Mouse (Mus musculus) lung, embryonic 14.5 days (tissue): Measurements from ENCODE around the gene Sfxn3. TPM values are rescaled to one million over a fixed set of nuclear protein-coding genes. Genes with fewer than 3 reads are reported as not detected.

Experiments
- ATAC-seq: fragments of 200-750 bp; cut with Nextera tagmentation; 2 replicates; pipeline ENCODE4 v1.8.0; 2017; ENCODE audit warnings: mild to moderate bottlenecking, moderate TSS enrichment, moderate library complexity; ENCODE audit not compliant: insufficient read depth
- DNase-seq: peaks from one replicate; pipeline ENCODE4 v3.0.0-alpha.2; 2015
- H3K27ac ChIP-seq: fragments of 300-500 bp; sonication (generic); 2 replicates; pipeline ENCODE4 v1.5.1; 2014; ENCODE audit warnings: low read depth, mild to moderate bottlenecking, moderate library complexity
- H3K27me3 ChIP-seq: fragments of 300-500 bp; sonication (generic); 2 replicates; pipeline ENCODE4 v1.6.1; 2014; ENCODE audit warnings: low read length, control low read depth; ENCODE audit not compliant: insufficient read depth
- H3K36me3 ChIP-seq: fragments of 300-500 bp; sonication (generic); 2 replicates; pipeline ENCODE4 v1.6.1; 2014; ENCODE audit warnings: control low read depth; ENCODE audit not compliant: insufficient read depth
- H3K4me1 ChIP-seq: fragments of 300-500 bp; sonication (generic); 2 replicates; pipeline ENCODE4 v1.6.1; 2014; ENCODE audit warnings: antibody characterized with exemption, control low read depth; ENCODE audit not compliant: insufficient read depth
- H3K4me2 ChIP-seq: fragments of 300-500 bp; sonication (generic); 2 replicates; pipeline ENCODE4 v1.6.1; 2014; ENCODE audit warnings: mild to moderate bottlenecking
- H3K4me3 ChIP-seq: fragments of 300-500 bp; sonication (generic); 2 replicates; pipeline ENCODE4 v1.5.1; 2014; ENCODE audit warnings: low read depth, low read length
- H3K9ac ChIP-seq: fragments of 300-500 bp; sonication (generic); 2 replicates; pipeline ENCODE4 v1.6.1; 2014
- H3K9me3 ChIP-seq: fragments of 300-500 bp; sonication (generic); 2 replicates; pipeline ENCODE4 v1.6.1; 2016; ENCODE audit warnings: low read depth, low read length, control low read depth
- CTCF ChIP-seq: IDR thresholded peaks from 2 replicates; pipeline ENCODE4 v1.5.1; 2016; ENCODE audit warnings: antibody characterized with exemption, low read depth
- WGBS: fragments of 180-500 bp; shearing (Covaris S2); extraction: QIAGEN DNeasy Blood & Tissue Kit; methylation state at CpG from one replicate; pipeline ENCODE4 v1.1.7; 2014; 5-methylcytosine and 5-hydroxymethylcytosine counted together
- polyA plus RNA-seq: library from polyadenylated mRNA; unstranded; fragments of >200 nt; fragmentation: Nextera tagmentation; extraction: Ambion mirVana; gene quantifications from 2 replicates; pipeline ENCODE4 v1.2.1, GENCODE M21; 2014

Gene Sfxn3
- polyA plus RNA-seq, 1 experiment from 2014 or later, result 18.3 TPM

DNA sequence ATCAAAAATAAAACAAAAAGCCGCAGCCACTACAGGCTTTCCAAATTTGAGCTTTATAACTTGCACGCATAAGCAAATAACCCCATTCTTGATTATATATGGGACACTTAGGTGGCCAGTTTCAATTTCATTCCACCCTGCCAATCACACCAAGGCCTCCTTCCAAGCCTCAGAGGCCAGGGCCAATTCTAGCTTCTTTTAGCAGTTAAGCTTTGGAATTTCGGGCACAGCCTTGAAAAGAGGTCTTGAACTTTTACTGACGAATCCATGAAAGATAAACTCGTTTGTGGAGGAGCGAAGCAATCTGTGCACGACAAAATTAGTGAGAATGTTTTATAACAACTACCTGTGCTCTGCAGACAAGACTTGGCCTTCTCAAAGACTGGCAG is 10.4 kb downstream of the Sfxn3 start:
- H3K9ac ChIP-seq, result peak overlapping the region; percentile 78
- no peaks in the 10 kb centered on the region for H3K27me3 ChIP-seq
- peak overlapping the region; percentile 96 for H3K27ac ChIP-seq
- 29% methylated on average over 7 of the region's 7 CpGs for whole genome bisulfite sequencing
- peaks cover 15% of the 10 kb centered on the region; the same call in 1 of the 2 replicates for H3K36me3 ChIP-seq
- ATAC-seq (no peak), DNase-seq (peak; percentile 59)
- peak overlapping the region; percentile 83 for H3K4me2 ChIP-seq
- peaks cover 12% of the 10 kb centered on the region for H3K4me1 ChIP-seq
- H3K4me3 ChIP-seq, result peak overlapping the region; percentile 56
- no peaks in the 10 kb centered on the region for H3K9me3 ChIP-seq
- no peak for TF ChIP-seq CTCF

GRCm38 (mm10) chr19:45058113-45058839 is 11.0 kb downstream of the Sfxn3 start:
- WGBS, result under 1% methylated on average over 34 of the region's 34 CpGs
- peak overlapping the region; percentile 78 for H3K9ac ChIP-seq
- no peaks in the 10 kb centered on the region for H3K27me3 ChIP-seq
- ATAC-seq, result peak; percentile 94
- peaks cover 12% of the 10 kb centered on the region for H3K4me1 ChIP-seq
- peaks cover 10% of the 10 kb centered on the region; the same call in 1 of the 2 replicates for H3K36me3 ChIP-seq
- H3K9me3 ChIP-seq, result no peaks in the 10 kb centered on the region
- peak overlapping the region; percentile 56 for H3K4me3 ChIP-seq
- DNase-seq, result peak; percentile 100
- peak overlapping the region; percentile 83 for H3K4me2 ChIP-seq
- TF ChIP-seq CTCF, result no peak
- H3K27ac ChIP-seq, result peak overlapping the region; percentile 96

GRCm38 (mm10) chr19:45058841-45059240 is 11.5 kb downstream of the Sfxn3 start:
- no peak for TF ChIP-seq CTCF
- no peak for ATAC-seq
- under 1% methylated on average over 14 of the region's 14 CpGs for WGBS
- Histone ChIP-seq H3K9me3 (no peaks in the 10 kb centered on the region), H3K27me3 (peaks cover 2% of the 10 kb centered on the region; the same call in 1 of the 2 replicates), H3K4me2 (peak overlapping the region; percentile 83), H3K36me3 (peaks cover 10% of the 10 kb centered on the region; the same call in 1 of the 2 replicates), H3K4me3 (peak overlapping the region; percentile 56), H3K27ac (peak overlapping the region; percentile 96), H3K4me1 (peaks cover 12% of the 10 kb centered on the region), H3K9ac (peak overlapping the region; percentile 78)
- DNase-seq, result peak; percentile 31

GRCm38 (mm10) chr19:45063565-45064292 is 16.4 kb downstream of the Sfxn3 start:
- Histone ChIP-seq H3K27ac (no peak overlapping the region), H3K4me3 (no peak overlapping the region), H3K4me1 (no peaks in the 10 kb centered on the region), H3K9ac (no peak overlapping the region), H3K27me3 (peaks cover 43% of the 10 kb centered on the region), H3K36me3 (no peaks in the 10 kb centered on the region), H3K9me3 (no peaks in the 10 kb centered on the region), H3K4me2 (no peak overlapping the region)
- peak; percentile 72 for TF ChIP-seq CTCF
- DNase-seq (peak; percentile 60), ATAC-seq (no peak)
- WGBS, result 41% methylated on average over 20 of the region's 20 CpGs

DNA sequence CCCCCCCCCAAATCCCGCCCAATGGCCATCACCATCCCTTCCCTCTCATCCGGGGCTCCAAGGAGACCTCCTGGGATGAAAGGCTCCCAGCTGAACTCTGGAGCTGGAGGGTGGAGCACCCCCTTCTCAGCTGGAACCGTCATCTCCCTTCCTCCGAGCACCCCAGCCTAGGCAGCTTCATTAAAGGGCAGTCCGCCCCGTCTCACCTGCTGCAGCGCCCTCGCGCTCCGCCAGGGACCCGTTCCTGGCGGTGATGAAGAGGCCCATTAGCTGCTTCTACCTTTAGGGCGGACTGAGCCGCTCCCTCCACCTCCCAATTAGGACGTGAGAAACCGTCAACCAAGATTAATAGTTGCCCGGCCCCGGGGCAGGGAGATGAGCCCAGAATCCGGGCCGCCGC is 17.9 kb downstream of the Sfxn3 start:
- H3K9ac ChIP-seq, result no peak overlapping the region
- no peak for TF ChIP-seq CTCF
- DNase-seq (no peak), ATAC-seq (no peak)
- peaks cover 43% of the 10 kb centered on the region for H3K27me3 ChIP-seq
- H3K4me3 ChIP-seq, result no peak overlapping the region
- no peak overlapping the region for H3K4me2 ChIP-seq
- no peaks in the 10 kb centered on the region for H3K36me3 ChIP-seq
- H3K27ac ChIP-seq, result no peak overlapping the region
- 5% methylated on average over 21 of the region's 21 CpGs for WGBS
- H3K4me1 ChIP-seq, result no peaks in the 10 kb centered on the region
- H3K9me3 ChIP-seq, result no peaks in the 10 kb centered on the region

- ATAC-seq, result no peak
- no peak for TF ChIP-seq CTCF
- H3K4me2 ChIP-seq, result no peak overlapping the region
- no peaks in the 10 kb centered on the region for H3K36me3 ChIP-seq
- H3K27ac ChIP-seq, result no peak overlapping the region
- no peaks in the 10 kb centered on the region for H3K9me3 ChIP-seq
- H3K4me3 ChIP-seq, result no peak overlapping the region
- DNase-seq, result no peak
- H3K4me1 ChIP-seq, result no peaks in the 10 kb centered on the region
- WGBS, result 29% methylated on average over 17 of the region's 17 CpGs
- H3K27me3 ChIP-seq, result peaks cover 43% of the 10 kb centered on the region
- H3K9ac ChIP-seq, result no peak overlapping the region
Observed at GRCm38 (mm10) chr19:45067170-45067569, 19.9 kb downstream of the Sfxn3 start.
